Mouse (Mus musculus): ENCODE results near the gene Lrrc23.
"Not testable (repeated sequence)": the region's sequence is repeated elsewhere in the genome, so short reads cannot be mapped to it uniquely, and the experiment has no call there.

The Lrrc23 gene

DNA sequence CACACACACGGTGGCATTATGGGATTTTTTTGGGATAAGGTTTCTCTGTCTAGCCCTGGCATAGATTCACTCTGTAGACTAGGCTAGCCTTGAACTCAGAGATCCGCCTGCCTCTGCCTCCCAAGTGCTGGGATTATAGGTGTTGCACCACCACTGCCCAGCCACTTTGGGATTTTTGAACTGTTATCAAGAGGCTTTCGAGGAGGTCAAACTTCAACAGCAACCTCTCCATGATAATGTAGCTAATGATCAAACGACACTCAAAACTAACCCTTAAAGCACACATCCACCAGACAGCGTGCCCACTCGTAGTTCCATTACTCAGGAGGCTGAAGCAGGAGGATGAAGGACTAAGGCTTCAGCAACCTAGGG lies 28.4 kb upstream of the Lrrc23 start:
- in situ Hi-C loops (cut with MboI, MseI): no loop called here

DNA sequence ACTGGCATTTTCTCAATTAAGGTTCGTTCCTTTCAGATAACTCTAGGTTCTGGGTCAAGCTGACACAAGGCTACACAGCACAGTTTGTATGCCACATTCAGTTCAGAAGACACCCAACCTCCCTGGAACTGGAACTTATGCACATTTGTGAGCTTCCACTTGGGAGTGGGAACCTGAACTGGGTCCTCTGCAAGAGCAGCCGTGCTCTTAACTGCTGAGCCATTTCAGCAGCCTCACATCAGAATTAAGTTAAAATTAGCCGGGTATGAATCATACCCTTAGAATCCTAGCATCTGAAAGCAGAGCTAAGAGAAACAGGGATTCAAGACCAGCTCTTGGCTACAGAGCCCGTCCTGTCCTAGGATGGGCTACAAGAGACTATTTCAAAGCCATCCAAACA lies 27.8 kb upstream of the Lrrc23 start:
- in situ Hi-C loops (cut with MboI, MseI): no loop called here

GRCm38 (mm10) chr6:124806446-124807140 lies 27.1 kb upstream of the Lrrc23 start:
- in situ Hi-C loops (cut with MboI, MseI): no loop called here

- in situ Hi-C loops (cut with MboI, MseI): no loop called here
Measured at GRCm38 (mm10) chr6:124805341-124806321, 26.1 kb upstream of the Lrrc23 start.

DNA sequence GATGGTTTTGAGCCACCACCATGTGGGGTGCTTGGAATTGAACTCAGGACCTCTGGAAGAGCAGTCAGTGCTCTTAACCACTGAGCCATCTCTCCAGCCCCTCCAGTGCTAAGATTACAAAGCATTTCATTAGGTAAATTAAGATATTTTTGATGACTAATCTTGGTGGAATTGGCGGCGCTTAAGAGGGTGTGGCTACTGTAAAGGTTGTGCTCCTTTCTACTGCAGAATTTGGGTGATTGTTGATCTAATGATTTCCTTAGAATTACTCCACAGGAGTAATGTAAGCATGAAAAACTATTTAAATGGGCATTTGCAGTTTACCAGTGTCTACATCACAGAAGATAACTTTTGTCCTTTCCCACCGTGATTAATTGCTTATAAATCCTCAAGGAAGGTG lies 24.8 kb upstream of the Lrrc23 start:
- in situ Hi-C loops (cut with MboI, MseI): no loop called here

GRCm38 (mm10) chr6:124803691-124804090 lies 24.2 kb upstream of the Lrrc23 start:
- in situ Hi-C loops (cut with MboI, MseI): not testable (repeated sequence)

DNA sequence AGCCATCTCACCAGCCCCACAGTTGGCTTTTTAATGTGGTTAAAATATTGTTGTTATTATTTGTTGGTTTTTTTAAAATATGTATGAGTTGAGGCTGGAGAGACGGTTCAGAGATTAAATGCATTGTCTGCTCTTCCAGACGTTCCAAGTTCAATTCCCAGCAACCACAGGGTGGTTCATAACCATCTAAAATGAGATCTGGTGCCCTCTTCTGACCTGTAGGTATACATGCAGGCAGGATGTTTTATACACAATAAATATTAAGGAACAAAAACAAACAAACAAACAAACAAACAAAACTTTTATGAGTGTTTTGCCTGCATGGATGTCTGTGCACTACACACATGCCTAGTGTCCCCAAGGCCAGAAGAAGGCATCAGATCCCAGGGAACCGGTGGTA lies 23.5 kb upstream of the Lrrc23 start:
- in situ Hi-C loops (cut with MboI, MseI): no loop called here

DNA sequence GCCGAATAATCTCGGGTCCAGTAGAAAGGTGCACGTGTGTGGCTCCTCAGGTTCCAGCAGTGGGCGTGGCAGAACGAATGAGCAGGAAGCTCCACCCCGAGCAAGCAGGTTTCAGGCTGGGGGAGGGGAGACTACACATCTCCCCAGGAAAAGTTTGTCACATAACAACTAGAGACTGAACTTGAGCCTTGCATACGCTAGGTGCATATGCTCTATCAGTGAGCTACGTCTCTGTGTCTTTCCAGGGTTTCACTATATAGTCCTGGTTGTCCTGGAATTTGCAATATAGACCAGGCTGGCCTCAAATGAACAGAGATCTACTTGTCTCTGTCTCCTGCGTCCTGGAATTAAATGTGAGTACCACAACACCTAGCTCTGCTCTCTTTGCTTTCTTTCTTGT lies 22.9 kb upstream of the Lrrc23 start:
- in situ Hi-C loops (cut with MboI, MseI): not testable (repeated sequence)

- in situ Hi-C loops (cut with MboI, MseI): no loop called here
Measured at GRCm38 (mm10) chr6:124796200-124796599, 16.7 kb upstream of the Lrrc23 start.

DNA sequence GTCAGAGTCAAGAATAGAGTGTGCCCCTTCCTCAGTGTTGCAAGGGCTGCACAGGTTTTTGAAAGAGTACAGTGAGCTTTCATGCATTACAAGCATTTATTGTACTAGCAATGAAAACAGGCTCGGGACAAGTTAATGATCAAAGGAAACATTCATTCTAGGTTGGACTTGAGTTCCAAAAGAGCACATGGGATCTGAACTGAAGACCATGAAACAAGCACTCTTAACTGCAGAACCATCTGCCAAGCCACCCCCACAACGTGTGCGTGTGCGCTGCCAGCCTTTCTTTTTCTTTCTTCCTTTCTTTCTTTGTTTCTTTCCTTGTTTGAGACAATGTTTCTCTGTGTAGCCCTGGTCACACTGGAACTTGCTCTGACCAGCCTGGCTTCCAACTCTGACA lies 16.3 kb upstream of the Lrrc23 start:
- in situ Hi-C loops (cut with MboI, MseI): no loop called here

GRCm38 (mm10) chr6:124791911-124792310 lies 12.4 kb upstream of the Lrrc23 start:
- in situ Hi-C loops (cut with MboI, MseI): no loop called here

- in situ Hi-C loops (cut with MboI, MseI): no loop called here
Measured at GRCm38 (mm10) chr6:124790121-124790520, 10.6 kb upstream of the Lrrc23 start.

GRCm38 (mm10) chr6:124789519-124789918 lies 10.0 kb upstream of the Lrrc23 start:
- in situ Hi-C loops (cut with MboI, MseI): no loop called here

- in situ Hi-C loops (cut with MboI, MseI): no loop called here
Measured at GRCm38 (mm10) chr6:124787722-124788121, 8.2 kb upstream of the Lrrc23 start.

- in situ Hi-C loops (cut with MboI, MseI): no loop called here
Measured at GRCm38 (mm10) chr6:124786756-124787420, 7.4 kb upstream of the Lrrc23 start.

DNA sequence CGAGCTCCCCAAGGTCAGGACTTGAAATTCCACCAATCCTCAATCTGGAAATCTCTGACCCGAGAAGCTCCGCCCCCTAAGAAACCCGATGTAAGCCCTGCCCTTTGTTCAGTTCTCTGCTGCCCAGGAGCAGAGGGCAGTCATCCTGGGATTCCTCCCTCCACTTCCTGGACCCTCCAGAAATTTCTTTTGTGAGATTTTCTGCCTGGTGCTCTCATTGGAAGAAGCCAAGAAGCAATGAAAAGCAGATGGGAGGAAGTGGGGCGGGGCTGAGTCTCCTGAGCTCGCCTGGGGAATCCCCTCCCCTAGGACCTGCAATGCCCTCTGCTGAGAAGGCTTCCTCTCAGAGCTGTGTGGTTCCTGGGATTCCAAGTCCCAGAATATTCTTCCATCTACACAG lies 2.9 kb upstream of the Lrrc23 start:
- in situ Hi-C loops (cut with MboI, MseI): no loop called here

DNA sequence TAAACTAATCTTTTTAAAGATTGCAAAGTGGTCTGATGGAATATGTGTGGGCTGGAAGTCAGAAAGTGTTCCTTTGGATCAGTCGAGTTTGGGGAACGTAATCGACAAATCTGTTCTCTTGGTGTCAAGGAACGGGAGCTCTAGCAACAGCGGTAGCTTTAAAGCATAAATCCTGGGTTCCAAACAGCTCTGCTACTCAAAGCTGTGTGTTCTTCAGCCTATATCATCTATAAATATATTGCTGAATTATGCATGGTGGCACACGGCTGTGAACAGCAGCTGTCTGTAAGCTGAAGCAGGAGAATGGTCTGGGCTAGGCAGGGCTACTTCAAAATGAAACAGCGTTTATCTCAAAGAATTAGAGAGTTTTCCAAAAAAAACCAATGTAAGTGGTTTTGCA lies 1.4 kb upstream of the Lrrc23 start:
- in situ Hi-C loops (cut with MboI, MseI): no loop called here

DNA sequence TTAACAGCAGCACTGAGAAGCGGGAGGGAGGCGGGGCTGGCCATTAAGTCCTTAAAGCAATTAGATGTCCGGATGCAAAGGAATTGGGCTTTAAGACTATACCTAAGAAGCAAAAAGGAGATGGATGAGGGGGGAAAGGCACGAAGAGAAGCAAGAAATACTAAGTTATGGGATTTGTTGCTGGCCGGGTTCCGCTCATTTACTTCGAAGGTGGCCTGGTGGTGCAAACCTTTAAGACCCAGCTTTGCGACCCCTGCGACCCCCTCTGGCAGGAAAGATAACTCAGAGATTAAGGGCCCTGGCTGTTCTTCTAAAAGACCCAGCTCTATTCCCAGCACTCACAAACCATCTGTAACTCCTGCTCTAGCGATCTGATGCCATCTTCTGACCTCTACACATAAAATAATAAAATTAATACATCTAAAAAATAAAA lies 473 bp upstream of the Lrrc23 start:
- in situ Hi-C loops (cut with MboI, MseI): no loop called here

DNA sequence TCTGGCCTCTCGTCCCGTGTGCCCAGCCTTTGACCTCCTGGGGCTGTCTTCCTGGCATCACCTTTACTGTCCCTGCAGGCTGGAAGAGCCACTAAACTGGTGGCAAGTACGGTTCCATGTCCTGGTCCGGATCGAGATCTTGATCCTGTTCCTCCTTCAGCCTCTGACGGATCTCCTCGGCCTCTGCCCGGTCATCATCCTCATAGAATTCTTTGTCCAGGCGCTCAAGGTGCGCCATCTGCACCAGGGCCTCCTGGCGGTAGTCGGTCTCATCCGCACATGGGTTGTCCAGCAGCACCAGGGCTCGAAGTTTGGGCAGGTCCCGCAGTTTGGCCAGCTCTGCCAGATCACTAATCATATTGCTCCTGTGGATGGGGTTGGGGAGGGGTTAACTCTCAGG lies 9.0 kb downstream of the Lrrc23 start:
- in situ Hi-C loops (cut with MboI, MseI): no loop called here

DNA sequence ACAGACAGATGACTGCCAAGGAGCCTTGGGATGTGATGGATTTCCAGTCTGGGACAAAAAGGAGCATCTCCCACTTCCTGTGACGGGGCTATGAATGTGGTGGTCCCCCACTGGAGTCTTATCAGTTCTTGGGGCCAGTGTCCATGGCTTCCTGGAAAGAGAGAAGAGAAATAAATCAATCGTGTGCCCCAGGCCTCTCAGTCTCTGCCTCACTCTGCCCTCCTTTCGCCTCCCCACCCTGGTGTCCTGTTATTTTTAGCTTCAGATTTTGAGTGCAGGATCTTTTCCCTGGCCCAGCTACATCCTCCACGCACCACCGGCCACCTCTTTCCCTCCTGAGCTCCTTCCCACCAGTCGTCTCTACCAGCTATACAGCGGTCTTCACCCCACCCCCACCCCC lies 9.5 kb downstream of the Lrrc23 start:
- in situ Hi-C loops (cut with MboI, MseI): no loop called here

DNA sequence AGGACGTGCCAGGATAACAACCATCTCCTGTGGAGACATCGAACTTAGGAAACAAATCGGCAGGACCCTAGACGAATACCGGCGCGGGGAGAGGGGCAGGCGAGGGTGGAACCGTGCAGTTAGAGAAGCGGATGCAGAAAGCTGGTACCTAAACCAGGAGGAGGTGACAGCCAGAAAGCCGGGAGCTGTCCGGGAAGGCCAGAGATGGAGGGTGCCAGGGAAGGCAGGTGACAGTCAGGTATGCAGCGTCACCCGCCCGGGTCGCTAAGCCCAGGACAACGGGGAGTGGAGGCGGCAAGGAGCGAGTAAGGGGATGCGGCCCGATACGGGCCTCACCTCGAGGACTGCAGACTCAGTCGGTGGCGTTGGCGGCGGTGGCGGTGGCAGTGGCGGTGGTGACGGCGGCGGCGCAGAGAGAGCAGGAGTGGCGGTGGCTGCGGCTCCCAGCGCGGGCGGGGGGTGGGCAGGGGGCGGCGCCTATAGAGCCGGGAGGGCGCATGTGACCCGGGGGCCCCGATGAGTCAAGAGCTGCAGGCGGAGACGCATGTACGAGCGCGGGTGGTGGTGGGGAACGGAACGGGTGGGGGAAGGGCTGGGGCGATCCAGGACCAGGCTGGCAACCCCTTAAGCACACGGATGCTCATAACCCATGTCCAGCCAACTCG lies 10.3 kb downstream of the Lrrc23 start, which contains the start of gene Eno2:
Gene Eno2 (minus strand): TSS at position 573 of the 665 bp plus-strand sequence.
- in situ Hi-C loops (cut with MboI, MseI): no loop called here

- in situ Hi-C loops (cut with MboI, MseI): no loop called here
Measured at GRCm38 (mm10) chr6:124768704-124769044, 10.9 kb downstream of the Lrrc23 start.
